Mouse (Mus musculus) induced T-regulatory cell, adult 2 months (primary cell): ENCODE results near the gene Sav1.

ENCODE experiments used
- DNase-seq: peaks from one replicate; pipeline ENCODE4 v3.0.0-alpha.2; 2012; ENCODE audit warnings: low read depth

Gene Sav1

GRCm38 (mm10) chr12:69986786-69987497 lies at the start of gene Sav1:
Gene Sav1 (minus strand): TSS chr12:69987002.
- peak; percentile 77 for DNase-seq

- DNase-seq = no peak
These were observed 39.4 kb upstream of the Sav1 start for GRCm38 (mm10) chr12:70026233-70026632.

DNA sequence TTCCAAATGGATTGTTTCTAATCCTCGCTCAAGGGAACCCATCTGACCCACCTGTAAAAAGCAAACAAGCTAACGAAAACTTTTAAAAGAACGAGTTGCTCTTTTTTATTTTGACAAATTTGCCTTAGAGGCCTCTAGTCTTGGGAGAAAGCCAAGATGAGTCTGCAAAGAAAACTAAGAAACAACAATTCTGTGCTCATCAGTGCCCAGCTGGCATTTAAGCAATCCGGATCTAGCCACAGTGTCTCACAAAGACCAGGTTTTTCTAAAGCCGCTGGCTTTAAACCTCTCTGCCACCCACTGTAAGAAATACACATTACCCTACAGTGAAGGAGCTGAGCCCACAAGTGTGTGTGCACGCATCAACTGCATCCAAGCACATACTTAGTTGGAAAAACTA lies 38.6 kb upstream of the Sav1 start:
- no peak for DNase-seq

GRCm38 (mm10) chr12:70023580-70023979 lies 36.8 kb upstream of the Sav1 start:
- no peak for DNase-seq

GRCm38 (mm10) chr12:70018153-70018552 lies 31.4 kb upstream of the Sav1 start:
- peak; percentile 69 for DNase-seq

DNA sequence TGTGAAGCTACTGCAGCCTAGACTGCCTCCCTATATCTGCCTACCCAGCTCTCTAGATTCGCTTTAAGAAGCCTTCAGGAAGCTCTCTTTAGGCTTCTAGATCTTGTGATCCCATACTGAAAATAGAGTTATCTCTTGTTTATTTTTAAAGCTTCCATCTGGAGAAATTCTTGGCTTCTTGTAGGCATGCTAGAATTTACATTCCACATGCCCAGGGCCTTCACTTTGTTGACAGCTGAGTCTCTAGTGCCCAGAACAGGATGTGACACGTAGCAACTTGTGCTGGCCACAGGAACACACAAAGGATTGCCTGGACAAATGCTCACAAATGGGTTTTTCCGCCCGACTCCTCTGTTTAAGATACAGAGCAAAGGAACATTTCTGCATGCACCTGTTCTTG lies 29.1 kb upstream of the Sav1 start:
- no peak for DNase-seq

DNA sequence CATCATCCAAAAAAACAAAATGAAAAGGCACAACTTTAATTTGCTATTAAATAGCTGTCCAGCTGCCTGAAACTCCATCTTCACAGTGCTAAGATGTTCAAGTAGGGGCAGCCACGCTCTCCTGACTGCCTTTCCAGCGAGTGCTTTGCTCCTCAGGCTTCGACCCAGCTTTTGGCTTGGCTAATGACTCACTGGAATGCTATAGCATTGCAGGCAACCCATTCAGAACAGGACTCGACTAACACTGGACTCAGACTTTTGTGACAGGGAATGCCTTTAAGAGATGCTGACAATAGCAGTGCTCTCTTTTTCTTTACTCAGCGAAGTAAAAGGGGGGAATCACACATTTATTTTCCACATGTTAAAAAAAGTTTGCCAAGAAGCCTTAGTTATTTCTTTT lies 24.9 kb upstream of the Sav1 start:
- DNase-seq = no peak

DNA sequence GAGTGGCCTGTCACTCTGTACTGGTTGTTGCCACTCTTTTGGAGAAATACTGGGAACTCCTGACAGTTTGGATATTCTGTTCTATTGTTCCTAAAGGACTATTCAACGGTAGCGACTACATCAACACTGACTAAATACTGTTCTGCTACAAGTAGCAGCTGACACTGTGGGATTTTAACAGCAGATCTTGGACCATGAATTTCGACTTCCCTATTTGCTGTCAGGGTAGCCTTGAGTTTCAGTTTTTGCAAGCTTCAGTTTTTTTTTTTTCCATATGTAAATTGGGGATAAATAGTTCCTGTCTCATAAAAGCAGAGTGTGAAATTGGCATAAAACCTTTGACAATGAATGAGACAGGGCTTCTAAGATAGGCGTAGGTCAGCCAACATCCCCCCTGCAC lies 23.6 kb upstream of the Sav1 start:
- no peak for DNase-seq

GRCm38 (mm10) chr12:70005103-70005502 lies 18.3 kb upstream of the Sav1 start:
- DNase-seq = no peak

DNA sequence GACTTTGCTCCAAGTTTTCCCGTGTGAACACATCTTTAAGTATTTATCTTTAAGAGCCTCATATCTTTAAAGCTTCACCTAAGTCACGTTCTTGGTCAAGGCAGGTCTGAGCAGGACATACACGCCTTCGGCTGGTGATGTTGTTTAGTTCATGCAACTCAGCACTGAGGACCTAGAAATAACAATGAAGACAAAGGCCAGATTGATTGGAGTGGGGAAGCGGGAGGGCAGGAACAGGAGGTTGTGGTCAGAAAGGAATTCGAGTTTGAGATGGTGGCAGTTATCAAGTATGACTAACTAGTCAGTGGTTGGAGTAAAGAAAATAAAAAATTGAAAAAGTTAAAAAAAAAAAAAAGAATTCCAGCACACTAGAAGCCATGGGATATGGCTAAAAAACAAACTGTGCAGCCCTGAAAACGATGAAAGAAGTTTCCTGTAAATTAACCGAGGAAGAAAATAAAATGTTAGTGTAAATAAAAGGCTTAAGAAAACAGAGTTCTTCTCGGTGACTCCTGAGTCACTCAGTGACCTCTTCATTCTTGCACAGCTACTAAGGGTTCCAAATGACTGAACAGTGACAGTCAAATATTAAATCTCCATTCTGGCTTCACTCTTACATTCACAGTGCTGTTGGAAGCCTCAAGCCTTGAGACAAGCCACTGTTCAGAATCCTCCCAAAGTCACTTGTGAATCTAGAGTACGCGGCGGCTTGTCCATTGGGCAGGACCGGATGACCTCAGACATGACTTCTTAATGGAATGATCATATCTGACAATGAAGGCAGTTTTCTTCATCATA lies 11.6 kb upstream of the Sav1 start:
- no peak for DNase-seq

GRCm38 (mm10) chr12:69995382-69995781 lies 8.6 kb upstream of the Sav1 start:
- no peak for DNase-seq

GRCm38 (mm10) chr12:69986241-69986762 lies 500 bp downstream of the Sav1 start:
- peak; percentile 53 for DNase-seq

GRCm38 (mm10) chr12:69985546-69985945 lies 1.3 kb downstream of the Sav1 start:
- DNase-seq = peak; percentile 33

- DNase-seq = peak; percentile 43
These were observed 3.9 kb downstream of the Sav1 start for GRCm38 (mm10) chr12:69982874-69983273.

DNA sequence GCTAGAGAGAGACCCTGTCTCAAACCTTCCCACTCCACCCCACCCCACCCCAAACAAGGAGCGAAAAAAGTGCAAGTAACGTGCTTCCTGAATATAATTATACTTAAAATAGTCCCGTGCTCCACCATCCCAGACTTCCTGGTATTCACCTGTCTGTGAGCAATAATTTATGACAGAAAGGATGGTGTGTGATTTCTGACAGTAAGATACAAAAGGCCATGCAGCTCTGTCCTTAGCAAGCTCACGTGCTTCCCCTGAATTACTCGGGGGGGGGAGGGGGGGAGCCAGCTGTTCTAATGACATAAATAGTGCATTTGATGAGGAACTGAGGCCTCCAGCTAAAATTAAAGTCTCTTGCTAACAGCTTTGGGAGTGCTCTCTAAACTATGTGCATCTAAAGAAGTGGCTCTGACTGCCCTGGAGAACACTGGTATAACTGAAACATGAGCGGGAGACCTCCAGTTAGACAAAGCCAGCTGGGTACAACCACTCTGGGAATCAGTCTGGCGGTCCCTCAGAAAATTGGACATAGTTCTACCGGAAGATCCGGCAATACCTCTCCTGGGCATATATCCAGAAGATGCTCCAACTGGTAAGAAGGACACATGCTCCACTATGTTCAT lies 9.3 kb downstream of the Sav1 start:
- DNase-seq = peak; percentile 12

GRCm38 (mm10) chr12:69976688-69977087 lies 10.1 kb downstream of the Sav1 start:
- peak; percentile 56 for DNase-seq

- no peak for DNase-seq
These were observed 13.1 kb downstream of the Sav1 start for GRCm38 (mm10) chr12:69973666-69974065.

- DNase-seq = no peak
These were observed 18.6 kb downstream of the Sav1 start for GRCm38 (mm10) chr12:69968154-69968553.

DNA sequence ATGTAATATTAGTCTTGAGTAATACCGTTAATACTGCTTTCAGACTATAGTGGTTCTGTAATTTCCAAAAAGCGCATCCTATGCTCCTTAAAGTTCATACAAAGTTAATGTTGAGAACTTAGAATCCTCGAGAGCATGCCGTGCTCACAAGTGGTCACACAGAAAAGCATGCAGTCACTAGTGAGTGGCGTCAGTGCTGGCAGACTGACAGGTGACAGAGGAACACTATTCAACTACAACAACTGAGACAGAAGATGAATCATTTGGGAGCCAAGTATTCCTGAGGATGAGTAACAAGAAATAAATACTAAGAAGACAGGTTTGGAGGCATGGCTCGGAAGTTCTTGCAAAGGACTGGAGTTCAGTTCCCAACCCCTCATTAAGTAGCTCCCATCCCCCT lies 19.7 kb downstream of the Sav1 start:
- DNase-seq = no peak

DNA sequence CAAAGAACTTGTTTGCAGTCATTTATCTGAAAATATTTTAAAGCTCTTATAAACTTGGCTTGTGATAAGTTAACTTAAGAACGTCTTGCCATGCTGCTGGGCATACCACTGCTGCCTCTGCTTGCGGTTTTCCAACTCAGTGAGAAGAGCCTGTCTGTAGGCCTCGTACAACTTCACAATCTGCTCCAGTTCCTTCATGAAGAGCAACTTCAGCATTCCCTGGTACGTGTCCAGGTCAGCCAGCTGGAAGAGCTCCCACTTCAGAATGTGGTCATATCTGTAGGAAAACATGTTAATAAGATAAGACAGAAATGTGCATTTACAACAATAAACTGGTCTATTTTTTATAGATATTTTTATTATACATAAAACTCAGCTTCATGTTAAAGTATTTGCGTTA lies 20.7 kb downstream of the Sav1 start:
- DNase-seq = no peak

GRCm38 (mm10) chr12:69965644-69966043 lies 21.2 kb downstream of the Sav1 start:
- no peak for DNase-seq

DNA sequence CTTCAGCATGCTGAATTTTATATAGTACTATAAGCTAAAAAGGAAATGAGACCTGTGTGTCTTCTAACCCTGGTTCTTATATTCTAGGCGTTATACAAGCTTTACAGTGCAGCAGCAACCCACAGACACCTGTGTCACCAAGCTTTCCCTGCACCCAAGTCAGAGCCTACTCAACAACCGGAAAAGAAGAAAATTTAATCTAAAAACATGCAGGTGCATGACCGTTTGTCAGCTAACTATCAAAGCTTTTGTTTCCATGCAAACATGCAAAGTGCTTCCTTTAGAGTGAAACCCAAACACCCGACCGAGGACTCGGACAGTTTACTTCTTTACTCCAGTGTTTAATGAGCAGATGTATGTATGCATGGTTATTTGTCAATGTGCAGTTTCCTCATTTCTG lies 23.7 kb downstream of the Sav1 start:
- no peak for DNase-seq

DNA sequence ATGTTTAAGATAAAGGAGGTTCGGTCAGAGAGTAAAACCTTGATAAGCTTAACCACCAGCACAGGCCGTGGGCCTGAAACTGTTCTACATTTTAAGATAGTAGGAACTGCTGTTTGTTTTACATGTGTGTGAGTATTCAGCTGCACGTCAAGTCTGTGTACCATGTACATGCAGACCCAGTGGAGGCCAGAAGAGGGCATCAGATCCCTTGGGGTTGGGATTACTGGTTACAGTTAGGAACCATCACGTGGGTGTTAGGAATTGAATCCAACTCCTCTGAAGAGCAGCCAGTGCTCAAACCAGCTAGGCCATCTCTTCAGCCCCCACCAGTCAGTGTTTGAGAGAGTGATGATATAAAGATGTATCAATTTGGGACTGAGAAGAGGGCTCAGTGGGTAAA lies 24.3 kb downstream of the Sav1 start:
- peak; percentile 59 for DNase-seq
